Mouse (Mus musculus) right cerebral cortex, adult 2 months (tissue): Measurements from ENCODE around the gene Acp7.
A peak's percentile ranks its signal among the peaks of the same experiment; 100 is the strongest.

Experiments
- DNase-seq, 2 experiments: peaks; one replicate each; pipeline ENCODE4 v3.0.0; 2021 to 2022; ENCODE audit warnings: low spot score in 2 of 2

The Acp7 gene

DNA sequence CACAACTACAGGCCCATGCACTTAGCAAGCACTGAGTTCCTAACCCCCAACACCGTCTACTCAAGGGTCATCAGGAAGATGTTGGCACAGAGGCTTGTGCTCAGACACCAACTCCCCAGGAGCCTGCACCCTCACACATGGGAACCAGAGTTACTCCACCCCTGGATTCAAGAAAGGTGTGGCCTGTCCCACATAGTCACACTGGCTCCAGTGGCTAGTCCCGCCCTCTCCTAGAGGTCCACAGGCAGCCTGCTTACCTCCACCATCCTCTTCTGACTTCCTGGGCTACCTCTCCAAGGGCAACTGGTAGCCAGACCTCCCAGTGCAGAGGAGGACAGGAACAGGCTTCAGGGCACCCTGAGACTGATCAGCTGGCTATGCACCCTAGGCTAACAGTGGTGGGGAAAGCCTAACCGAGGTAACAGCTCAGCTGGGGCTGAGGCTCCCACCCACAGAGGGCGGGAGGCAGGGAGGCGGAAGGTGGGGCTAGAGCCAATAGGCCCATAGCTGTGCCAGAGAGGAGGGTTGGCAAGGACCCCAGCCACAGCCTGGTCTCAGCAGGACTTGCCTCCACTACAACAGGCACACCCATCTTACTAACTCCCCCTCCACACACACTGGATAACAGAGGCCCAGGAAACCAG is 54.7 kb downstream of the Acp7 start:
- DNase-seq, result no peak

DNA sequence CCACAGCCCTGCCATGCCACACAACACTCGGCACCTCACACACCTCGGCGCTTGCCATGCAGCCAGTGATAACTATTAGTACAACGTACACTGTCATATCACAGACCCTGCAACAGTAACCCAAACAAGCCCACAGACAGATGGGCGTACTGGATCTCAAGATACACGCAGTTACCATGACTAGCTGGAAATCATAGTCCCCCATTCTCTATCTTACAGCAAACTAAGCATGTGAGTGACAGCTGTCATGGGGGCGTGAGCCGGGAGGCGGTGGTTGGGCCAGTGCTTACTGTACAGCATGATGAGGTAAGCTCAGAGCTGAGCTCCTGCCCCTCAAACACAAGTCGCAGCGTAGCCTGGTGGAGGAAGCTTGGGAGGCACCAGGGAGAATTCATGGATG is 55.5 kb downstream of the Acp7 start:
- DNase-seq, result no peak

DNA sequence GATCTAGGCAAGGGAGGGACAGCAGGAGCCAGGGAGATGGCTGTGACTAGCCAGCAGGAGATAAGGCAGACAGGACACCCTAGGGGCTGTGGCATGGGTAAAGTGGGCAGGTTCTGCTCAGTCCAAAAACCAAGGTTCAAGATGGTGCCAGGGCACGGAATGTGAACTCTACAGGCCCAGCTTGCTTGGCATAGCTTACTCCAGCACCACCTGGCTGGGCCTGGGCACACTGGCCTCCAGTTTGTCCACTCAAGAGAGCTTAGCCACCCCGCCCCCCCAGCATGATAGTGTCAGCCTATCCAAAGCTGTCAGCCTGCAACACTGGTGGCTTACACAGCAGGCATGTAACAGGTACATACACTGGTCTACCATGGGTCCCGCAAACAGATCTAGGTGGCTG is 57.9 kb downstream of the Acp7 start:
- DNase-seq, result no peak

- no peak for DNase-seq
These were observed 58.4 kb downstream of the Acp7 start for GRCm38 (mm10) chr7:28572689-28573088.

DNA sequence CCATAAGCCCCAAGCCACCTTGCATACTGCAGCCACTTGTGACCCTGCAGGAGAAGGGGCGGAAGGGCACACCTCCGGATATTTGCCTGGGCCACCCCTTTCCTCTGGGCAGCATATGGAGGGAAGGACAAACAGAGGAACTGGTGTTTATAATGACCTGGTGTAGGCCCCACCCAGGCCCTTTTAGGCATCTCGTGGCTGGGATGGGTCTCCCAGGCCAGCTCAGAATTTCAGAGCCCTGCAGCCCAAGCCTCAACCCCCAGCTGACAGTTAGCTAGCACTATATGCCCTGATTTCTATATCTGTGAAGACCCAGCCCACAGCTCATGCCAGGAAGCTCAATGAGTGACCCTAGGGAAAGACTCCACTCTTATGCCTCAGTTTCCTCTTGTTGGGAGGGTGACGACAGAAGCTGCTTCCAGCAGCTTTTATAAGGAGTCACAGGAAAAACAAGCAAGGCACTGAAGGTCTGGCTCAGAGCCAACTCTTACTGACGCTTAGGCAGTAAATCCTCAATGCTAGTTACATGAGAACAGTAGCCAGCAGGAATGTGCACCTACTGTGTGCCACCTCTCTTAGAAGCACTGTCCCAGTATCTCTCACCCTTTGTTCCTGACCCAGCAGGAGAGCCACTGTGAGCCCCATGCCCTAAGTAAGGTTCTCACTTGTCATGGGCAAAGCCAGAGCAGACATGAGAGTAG is 60.0 kb downstream of the Acp7 start:
- no peak for DNase-seq

GRCm38 (mm10) chr7:28570291-28570981 is 60.7 kb downstream of the Acp7 start:
- peak in 1 of 2 experiments; percentile 36 for DNase-seq

DNA sequence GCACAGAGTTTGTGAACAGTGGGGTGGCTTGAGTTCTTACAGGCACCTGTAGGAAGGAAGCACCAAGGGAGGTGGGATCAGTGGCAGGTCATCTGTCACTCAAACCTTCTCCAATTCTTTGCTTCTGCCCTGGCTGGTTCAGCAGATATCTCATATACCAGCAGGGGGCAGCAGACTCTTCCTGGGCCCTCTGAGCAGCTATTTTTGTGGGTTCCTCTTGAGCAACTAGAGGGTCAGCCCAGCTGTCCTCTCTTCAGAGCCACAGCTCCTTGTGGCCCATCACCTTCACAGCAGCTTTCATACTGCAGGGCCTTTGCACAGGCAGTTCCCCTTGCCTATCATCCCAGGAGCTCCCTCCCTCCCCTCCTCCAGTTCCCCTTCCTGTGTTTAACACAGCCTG is 62.9 kb downstream of the Acp7 start:
- peak; percentile 72 to 75 for DNase-seq

- no peak for DNase-seq
These were observed 63.6 kb downstream of the Acp7 start for GRCm38 (mm10) chr7:28567539-28567938.

- DNase-seq, result no peak
These were observed 65.7 kb downstream of the Acp7 start for GRCm38 (mm10) chr7:28565407-28565806.

DNA sequence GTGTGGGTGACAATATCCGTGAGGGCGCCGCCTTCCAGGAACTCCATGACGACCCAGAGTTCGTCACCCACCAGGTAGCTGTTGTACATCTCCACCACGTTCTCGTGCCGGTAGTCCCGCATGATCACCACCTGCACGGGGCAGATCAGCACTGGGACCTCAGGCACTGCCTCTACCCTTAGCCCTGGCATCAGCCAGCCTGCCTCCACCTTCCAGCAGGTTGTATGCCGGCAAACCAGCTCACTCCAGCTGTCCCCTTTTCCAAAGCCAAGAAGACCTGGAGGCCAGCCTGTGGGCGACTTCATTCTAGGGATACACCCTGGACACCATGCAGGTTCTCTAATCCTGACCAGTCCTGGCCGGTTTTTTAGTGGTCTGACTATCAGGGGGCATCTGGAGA is 68.2 kb downstream of the Acp7 start:
- no peak for DNase-seq

- no peak for DNase-seq
These were observed 68.8 kb downstream of the Acp7 start for GRCm38 (mm10) chr7:28562371-28562770.

DNA sequence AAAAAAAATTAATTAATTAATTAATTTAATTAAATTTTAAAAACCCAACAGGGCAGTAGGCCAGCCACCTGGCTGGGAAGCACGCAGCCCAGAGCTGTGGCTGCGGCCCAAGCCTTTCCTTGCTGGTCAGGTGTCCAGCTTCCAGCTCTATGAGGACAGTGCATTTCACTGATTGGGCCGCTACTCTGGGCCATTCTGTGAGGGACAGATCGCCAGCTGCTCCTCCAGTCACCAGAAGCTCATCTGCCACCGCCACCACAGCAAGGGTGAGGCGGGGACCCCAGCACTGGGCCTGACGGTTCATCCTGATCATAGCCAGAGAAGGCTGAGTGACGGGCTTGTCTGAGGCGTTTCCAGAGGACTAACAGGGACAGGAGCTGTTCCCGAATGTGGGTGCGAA is 69.2 kb downstream of the Acp7 start:
- no peak for DNase-seq

DNA sequence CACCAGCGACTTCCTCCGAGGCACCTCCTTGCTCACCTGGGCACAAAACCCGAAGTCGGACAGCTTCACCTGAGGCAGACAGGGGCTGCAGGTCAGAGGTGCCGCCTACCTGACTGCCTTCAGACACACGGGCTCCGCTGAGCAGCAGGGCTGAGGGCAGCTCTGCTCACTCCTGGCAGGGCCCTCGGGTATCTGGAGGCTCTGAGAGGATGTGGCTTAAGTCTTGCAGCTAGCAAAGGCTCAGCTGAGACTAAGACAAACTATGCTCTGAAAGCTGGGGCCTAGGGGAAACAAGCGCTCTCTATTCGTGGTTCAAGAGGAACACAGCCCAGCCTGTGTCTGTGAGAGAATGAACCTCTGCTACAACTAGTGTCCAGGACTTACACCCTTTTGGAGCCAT is 70.3 kb downstream of the Acp7 start:
- no peak for DNase-seq

DNA sequence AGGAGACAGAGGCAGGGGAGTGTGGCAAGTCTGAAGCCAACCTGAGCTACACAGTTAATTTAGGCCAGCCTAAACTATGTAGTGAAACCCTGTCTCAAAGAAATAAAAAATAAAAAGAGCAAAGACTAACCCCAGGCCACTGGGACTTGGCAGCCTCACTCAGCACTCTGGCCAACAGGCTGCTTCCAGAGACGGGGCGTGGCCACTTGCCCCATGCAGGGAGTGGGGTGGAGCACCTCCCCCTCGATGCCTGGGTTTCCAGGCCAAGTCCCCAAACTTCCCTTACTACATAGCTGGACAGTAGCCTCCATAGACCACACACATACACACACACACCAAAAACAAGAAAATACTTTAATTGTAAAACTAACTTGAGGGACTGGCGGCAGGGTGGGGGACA is 72.6 kb downstream of the Acp7 start:
- no peak for DNase-seq

GRCm38 (mm10) chr7:28557708-28558107 is 73.4 kb downstream of the Acp7 start:
- no peak for DNase-seq
